Mouse (Mus musculus) splenic B cell, adult 2 months (primary cell): ENCODE results near the gene Ccdc106.
A peak's percentile ranks its signal among the peaks of the same experiment; 100 is the strongest.

Experiments
- DNase-seq: peaks from one replicate; pipeline ENCODE4 v3.0.0-alpha.2; 2011; ENCODE audit warnings: low read depth, low spot score
- H3K27me3 ChIP-seq: 2 replicates; pipeline ENCODE4 v1.6.1; 2012; ENCODE audit warnings: mild to moderate bottlenecking, low read length, moderate library complexity, mixed read lengths; ENCODE audit not compliant: control insufficient read depth, poor library complexity, insufficient read depth, severe bottlenecking
- H3K36me3 ChIP-seq: 2 replicates; pipeline ENCODE4 v1.6.1; 2012; ENCODE audit warnings: mild to moderate bottlenecking, low read length, moderate library complexity, mixed read lengths; ENCODE audit not compliant: control insufficient read depth, poor library complexity, insufficient read depth, severe bottlenecking

The Ccdc106 gene

GRCm38 (mm10) chr7:5098769-5099168 lies 78.4 kb downstream of the Ccdc106 start:
- no peak for DNase-seq
- peaks cover 7% of the 10 kb centered on the region; the same call in 1 of the 2 replicates for H3K36me3 ChIP-seq
- no peaks in the 10 kb centered on the region for H3K27me3 ChIP-seq

- Histone ChIP-seq H3K36me3 (peaks cover 6% of the 10 kb centered on the region; the same call in 1 of the 2 replicates), H3K27me3 (no peaks in the 10 kb centered on the region)
- no peak for DNase-seq
These were observed 79.4 kb downstream of the Ccdc106 start for GRCm38 (mm10) chr7:5099796-5100195.

GRCm38 (mm10) chr7:5101066-5101663 lies 80.8 kb downstream of the Ccdc106 start:
- no peaks in the 10 kb centered on the region for H3K27me3 ChIP-seq
- peaks cover 6% of the 10 kb centered on the region; the same call in 1 of the 2 replicates for H3K36me3 ChIP-seq
- peak; percentile 84 for DNase-seq

- H3K27me3 ChIP-seq: no peaks in the 10 kb centered on the region
- H3K36me3 ChIP-seq: peaks cover 4% of the 10 kb centered on the region; the same call in 1 of the 2 replicates
- no peak for DNase-seq
These were observed 82.2 kb downstream of the Ccdc106 start for GRCm38 (mm10) chr7:5102564-5102963.

- Histone ChIP-seq H3K36me3 (no peaks in the 10 kb centered on the region), H3K27me3 (no peaks in the 10 kb centered on the region)
- no peak for DNase-seq
These were observed 87.9 kb downstream of the Ccdc106 start for GRCm38 (mm10) chr7:5108272-5108671.

- no peak for DNase-seq
- no peaks in the 10 kb centered on the region for H3K27me3 ChIP-seq
- no peaks in the 10 kb centered on the region for H3K36me3 ChIP-seq
These were observed 88.9 kb downstream of the Ccdc106 start for GRCm38 (mm10) chr7:5109301-5109700.
